Mouse (Mus musculus): ENCODE measurements around the gene Zbtb5.
"Not testable (repeated sequence)": the region's sequence is repeated elsewhere in the genome, so short reads cannot be mapped to it uniquely, and the experiment has no call there.

Zbtb5 gene

GRCm38 (mm10) chr4:44974331-44974730 is 37.9 kb downstream of the Zbtb5 start:
- in situ Hi-C loops (cut with MboI; ENCODE audit: low sequenced_read_pairs), result no loop called here

GRCm38 (mm10) chr4:44973871-44974270 is 38.3 kb downstream of the Zbtb5 start:
- in situ Hi-C loops (cut with MboI; ENCODE audit: low sequenced_read_pairs), result no loop called here

GRCm38 (mm10) chr4:44973450-44973849 is 38.8 kb downstream of the Zbtb5 start:
- in situ Hi-C loops (cut with MboI; ENCODE audit: low sequenced_read_pairs), result no loop called here

GRCm38 (mm10) chr4:44970612-44971110 is 41.6 kb downstream of the Zbtb5 start:
- in situ Hi-C loops (cut with MboI; ENCODE audit: low sequenced_read_pairs), result no loop called here

- in situ Hi-C loops (cut with MboI; ENCODE audit: low sequenced_read_pairs), result no loop called here
Observed at GRCm38 (mm10) chr4:44970056-44970455, 42.2 kb downstream of the Zbtb5 start.

- in situ Hi-C loops (cut with MboI; ENCODE audit: low sequenced_read_pairs), result no loop called here
Observed at GRCm38 (mm10) chr4:44967402-44967801, 44.8 kb downstream of the Zbtb5 start.

- in situ Hi-C loops (cut with MboI; ENCODE audit: low sequenced_read_pairs), result no loop called here
Observed at GRCm38 (mm10) chr4:44965736-44966135, 46.5 kb downstream of the Zbtb5 start.

GRCm38 (mm10) chr4:44965175-44965574 is 47.0 kb downstream of the Zbtb5 start:
- in situ Hi-C loops (cut with MboI; ENCODE audit: low sequenced_read_pairs), result no loop called here

GRCm38 (mm10) chr4:44963156-44963555 is 49.1 kb downstream of the Zbtb5 start:
- in situ Hi-C loops (cut with MboI; ENCODE audit: low sequenced_read_pairs), result no loop called here

- in situ Hi-C loops (cut with MboI; ENCODE audit: low sequenced_read_pairs), result no loop called here
Observed at GRCm38 (mm10) chr4:44959220-44959619, 53.0 kb downstream of the Zbtb5 start.

- in situ Hi-C loops (cut with MboI; ENCODE audit: low sequenced_read_pairs), result no loop called here
Observed at GRCm38 (mm10) chr4:44958776-44959175, 53.4 kb downstream of the Zbtb5 start.

- in situ Hi-C loops (cut with MboI; ENCODE audit: low sequenced_read_pairs), result no loop called here
Observed at GRCm38 (mm10) chr4:44953041-44953440, 59.2 kb downstream of the Zbtb5 start.

- in situ Hi-C loops (cut with MboI; ENCODE audit: low sequenced_read_pairs), result no loop called here
Observed at GRCm38 (mm10) chr4:44948314-44948713, 63.9 kb downstream of the Zbtb5 start.

- in situ Hi-C loops (cut with MboI; ENCODE audit: low sequenced_read_pairs), result no loop called here
Observed at GRCm38 (mm10) chr4:44947464-44947863, 64.7 kb downstream of the Zbtb5 start.

GRCm38 (mm10) chr4:44946126-44946525 is 66.1 kb downstream of the Zbtb5 start:
- in situ Hi-C loops (cut with MboI; ENCODE audit: low sequenced_read_pairs), result not testable (repeated sequence)

- in situ Hi-C loops (cut with MboI; ENCODE audit: low sequenced_read_pairs), result no loop called here
Observed at GRCm38 (mm10) chr4:44944426-44945075, 67.7 kb downstream of the Zbtb5 start.

GRCm38 (mm10) chr4:44943480-44943879 is 68.7 kb downstream of the Zbtb5 start:
- in situ Hi-C loops (cut with MboI; ENCODE audit: low sequenced_read_pairs), result no loop called here

GRCm38 (mm10) chr4:44942237-44942636 is 70.0 kb downstream of the Zbtb5 start:
- in situ Hi-C loops (cut with MboI; ENCODE audit: low sequenced_read_pairs), result no loop called here

Measured in CH12F3 (cell line).